ENCODE assay signal across 8 mouse cellular contexts in the genomic region with DNA sequence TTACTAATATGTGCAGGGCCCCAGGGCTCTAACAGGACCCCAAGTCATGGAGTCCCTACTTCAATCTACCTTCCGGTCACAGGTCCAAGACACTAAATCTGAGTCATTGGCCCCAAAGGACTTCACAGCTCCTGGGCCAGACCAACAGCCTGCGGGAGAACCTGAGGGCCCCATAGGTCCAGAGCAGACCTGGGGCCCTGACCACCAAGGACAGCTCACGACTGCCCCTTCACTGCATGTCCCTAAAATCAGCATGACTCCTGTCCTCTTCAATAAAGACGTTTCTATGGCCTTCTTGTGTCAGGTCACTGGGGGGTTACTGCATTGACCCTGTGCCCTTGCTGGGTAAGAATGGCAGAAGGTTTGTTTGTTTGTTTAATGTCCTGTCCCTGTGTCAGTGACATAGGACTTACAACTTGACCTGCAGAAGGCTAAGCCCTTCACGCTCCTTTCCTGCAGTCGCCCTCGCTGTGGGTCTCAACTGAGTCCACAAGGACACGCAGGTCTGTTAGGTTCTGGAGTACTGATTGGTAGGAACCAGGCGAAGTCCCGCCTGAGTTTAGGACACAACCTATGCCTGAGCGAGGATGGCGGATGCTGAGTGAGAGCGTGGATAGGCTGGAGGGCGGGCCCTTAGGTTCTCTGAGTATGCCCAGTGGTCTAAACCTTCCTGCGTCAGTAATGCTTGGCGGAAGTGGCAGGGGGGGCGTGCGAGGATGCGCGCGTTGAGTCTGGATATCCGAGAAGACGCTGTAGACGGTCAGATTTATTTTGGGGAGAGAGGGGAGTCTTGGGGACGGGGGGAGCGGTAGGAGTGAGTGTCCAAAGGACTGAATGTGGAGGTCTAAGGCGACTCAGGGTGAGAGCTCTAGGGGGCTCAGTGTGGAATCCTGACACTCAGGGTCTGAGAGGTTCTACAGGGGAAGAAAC. TPM values are rescaled to one million over a fixed set of nuclear protein-coding genes. Genes with fewer than 3 reads are reported as not detected.
DNase-seq lines count a peak whose midpoint lies in the region; ATAC-seq and TF ChIP-seq lines count a peak whose summit lies in the region.

Gene Alkbh6, plus strand, starts transcription at position 642 of the 930 bp plus-strand sequence.

- H3K9me3 ChIP-seq in erythroblast, embryonic 14.5 days (ENCODE audit: control insufficient read depth, low read length): no peaks in the 10 kb centered on the region
- H3K9me3 ChIP-seq in heart, embryonic 11.5 days (replicated peaks; ENCODE audit: control insufficient read depth, low read length): no peaks in the 10 kb centered on the region
- H3K9me3 ChIP-seq in kidney, embryonic 16.5 days (ENCODE audit: low read length): no peaks in the 10 kb centered on the region

- TF ChIP-seq POLR2A in brain, embryonic 14.5 days (IDR thresholded peaks at IDR 0.05; ENCODE audit: borderline replicate concordance, extremely low read depth, insufficient read depth, insufficient read length, poor library complexity, severe bottlenecking): 0 out of 2 replicates have a peak, but pooled peaks have one; percentile 12
- TF ChIP-seq POLR2A in liver, adult 2 months (IDR thresholded peaks at IDR 0.05; ENCODE audit: extremely low read depth, insufficient read depth, low read length): peak; percentile 76; the same call in 1 of the 2 replicates
- peak; percentile 95 for TF ChIP-seq POLR2A in myocyte (IDR thresholded peaks at IDR 0.05; ENCODE audit: insufficient read length, low read depth)

- H3K27me3 ChIP-seq in C2C12 (ENCODE audit: control insufficient read depth, insufficient read depth, insufficient read length): no peaks in the 10 kb centered on the region
- H3K27me3 ChIP-seq in erythroblast, embryonic 14.5 days (ENCODE audit: control insufficient read depth): no peaks in the 10 kb centered on the region
- no peaks in the 10 kb centered on the region for H3K27me3 ChIP-seq in heart, embryonic 11.5 days (ENCODE audit: control insufficient read depth, insufficient read depth, low read length)
- H3K27me3 ChIP-seq in kidney, embryonic 16.5 days (ENCODE audit: insufficient read depth, low read length): no peaks in the 10 kb centered on the region
- no peaks in the 10 kb centered on the region for H3K27me3 ChIP-seq in liver, adult 2 months (ENCODE audit: control insufficient read depth, insufficient read depth, low read length)
- H3K27me3 ChIP-seq in myocyte (ENCODE audit: control insufficient read depth, insufficient read depth, insufficient read length): no peaks in the 10 kb centered on the region
- H3K27me3 ChIP-seq in splenic B cell, adult 2 months (ENCODE audit: control insufficient read depth, insufficient read depth, low read length, poor library complexity, severe bottlenecking): no peaks in the 10 kb centered on the region

- H3K36me3 ChIP-seq in C2C12 (ENCODE audit: control insufficient read depth, insufficient read depth) (no peaks in the 10 kb centered on the region), myocyte (ENCODE audit: control insufficient read depth, insufficient read depth) (no peaks in the 10 kb centered on the region)
- H3K36me3 ChIP-seq in erythroblast, embryonic 14.5 days (ENCODE audit: control insufficient read depth): peaks cover 9% of the 10 kb centered on the region; the same call in 1 of the 2 replicates
- H3K36me3 ChIP-seq in heart, embryonic 11.5 days (ENCODE audit: control insufficient read depth, insufficient read depth, low read length): peaks cover 8% of the 10 kb centered on the region
- H3K36me3 ChIP-seq in kidney, embryonic 16.5 days (ENCODE audit: insufficient read depth, low read length): peaks cover 17% of the 10 kb centered on the region
- no peaks in the 10 kb centered on the region for H3K36me3 ChIP-seq in liver, adult 2 months (ENCODE audit: control insufficient read depth, insufficient read depth, low read length)
- H3K36me3 ChIP-seq in splenic B cell, adult 2 months (ENCODE audit: control insufficient read depth, insufficient read depth, low read length, poor library complexity, severe bottlenecking): no peaks in the 10 kb centered on the region

- H3K9ac ChIP-seq in heart, embryonic 11.5 days (ENCODE audit: low read depth, low read length): peak within 1 kb of the TSS; percentile 65
- H3K9ac ChIP-seq in kidney, embryonic 16.5 days (replicated peaks; ENCODE audit: low read length): peak within 1 kb of the TSS; percentile 71
- H3K9ac ChIP-seq in liver, adult 2 months (ENCODE audit: low read depth, low read length): peak within 1 kb of the TSS; percentile 68

- ATAC-seq in heart, embryonic 11.5 days (replicated peaks; ENCODE audit: insufficient number of reproducible peaks, low FRiP score, low TSS enrichment): peak; percentile 98
- ATAC-seq in kidney, embryonic 16.5 days (ENCODE audit: low FRiP score, low TSS enrichment): peak; percentile 100

- H3K4me2 ChIP-seq in heart, embryonic 11.5 days: peak within 1 kb of the TSS; percentile 86
- peak within 1 kb of the TSS; percentile 94 for H3K4me2 ChIP-seq in kidney, embryonic 16.5 days (replicated peaks; ENCODE audit: low read depth, low read length)
- H3K4me2 ChIP-seq in myocyte (ENCODE audit: low read depth): peak within 1 kb of the TSS; percentile 96

- peaks cover 23% of the 10 kb centered on the region for H3K4me1 ChIP-seq in erythroblast, embryonic 14.5 days (ENCODE audit: control insufficient read depth)
- H3K4me1 ChIP-seq in heart, embryonic 11.5 days (ENCODE audit: control insufficient read depth, insufficient read depth, low read length): peaks cover 8% of the 10 kb centered on the region
- peaks cover 18% of the 10 kb centered on the region for H3K4me1 ChIP-seq in kidney, embryonic 16.5 days (ENCODE audit: insufficient read depth, low read length)
- peaks cover 13% of the 10 kb centered on the region for H3K4me1 ChIP-seq in liver, adult 2 months (ENCODE audit: control insufficient read depth, insufficient read depth, low read length)

- no peaks in the 10 kb centered on the region for H3K79me3 ChIP-seq in C2C12 (ENCODE audit: low read depth)

- H3K79me2 ChIP-seq in C2C12 (ENCODE audit: control insufficient read depth, insufficient read depth) (peaks cover 5% of the 10 kb centered on the region), myocyte (ENCODE audit: control insufficient read depth, insufficient read depth) (no peaks in the 10 kb centered on the region)
- peaks cover 4% of the 10 kb centered on the region; the same call in 1 of the 2 replicates for H3K79me2 ChIP-seq in liver, adult 2 months (ENCODE audit: control insufficient read depth, insufficient read depth, low read length)

- H3K4me3 ChIP-seq in C2C12 (ENCODE audit: insufficient read depth, poor library complexity, severe bottlenecking): peak within 1 kb of the TSS; percentile 60
- H3K4me3 ChIP-seq in erythroblast, embryonic 14.5 days (replicated peaks): peak within 1 kb of the TSS; percentile 67
- H3K4me3 ChIP-seq in heart, embryonic 11.5 days (ENCODE audit: low read depth, low read length): peak within 1 kb of the TSS; percentile 62
- H3K4me3 ChIP-seq in kidney, embryonic 16.5 days (ENCODE audit: low read length): peak within 1 kb of the TSS; percentile 80
- peak within 1 kb of the TSS; percentile 48 for H3K4me3 ChIP-seq in liver, adult 2 months (ENCODE audit: insufficient read depth, low read depth, low read length)
- H3K4me3 ChIP-seq in myocyte: peak within 1 kb of the TSS; percentile 59

- TF ChIP-seq CTCF in C2C12 (IDR thresholded peaks at IDR 0.05; ENCODE audit: control insufficient read depth, insufficient read depth, insufficient read length): no peak
- TF ChIP-seq CTCF in brain, embryonic 14.5 days (IDR thresholded peaks at IDR 0.05; ENCODE audit: borderline replicate concordance, extremely low read depth, insufficient read depth, insufficient read length): no peak
- no peak for TF ChIP-seq CTCF in liver, adult 2 months (IDR thresholded peaks at IDR 0.05; ENCODE audit: low read depth, low read length)

- H3ac ChIP-seq in C2C12 (ENCODE audit: control insufficient read depth, insufficient read length, low read depth) (peak within 1 kb of the TSS; percentile 66), myocyte (ENCODE audit: control insufficient read depth, insufficient read length) (no peak within 1 kb of the TSS)

- H3K27ac ChIP-seq in heart, embryonic 11.5 days (ENCODE audit: low read depth, low read length): peak within 1 kb of the TSS; percentile 66
- H3K27ac ChIP-seq in kidney, embryonic 16.5 days (ENCODE audit: low read length): peak within 1 kb of the TSS; percentile 81
- peak within 1 kb of the TSS; percentile 46 for H3K27ac ChIP-seq in liver, adult 2 months (replicated peaks; ENCODE audit: insufficient read depth, low read depth, low read length)

- peak; percentile 99 for DNase-seq in brain, embryonic 14.5 days (ENCODE audit: low read depth)
- peak; percentile 86 for DNase-seq in liver, adult 2 months (ENCODE audit: extremely low read depth, low read depth, low spot score)
- DNase-seq in splenic B cell, adult 2 months (ENCODE audit: low read depth, low spot score): peak; percentile 96

- 4% methylated on average over 27 of the region's 27 CpGs for WGBS in heart, embryonic 11.5 days (ENCODE audit: insufficient replicate concordance)
- WGBS in kidney, embryonic 16.5 days: 3% methylated on average over 27 of the region's 27 CpGs
- WGBS in liver, adult 2 months: 7% methylated on average over 27 of the region's 27 CpGs

TF ChIP-seq in C2C12, 6 proteins besides CTCF, POLR2A, EP300 and RAD21 (continues in another document):
- no peak for TF ChIP-seq FOSL1 (IDR thresholded peaks at IDR 0.05; ENCODE audit: insufficient read depth, low read length, poor library complexity, severe bottlenecking)
- TF ChIP-seq USF1 (IDR thresholded peaks at IDR 0.05; ENCODE audit: low read depth): no peak
- TF ChIP-seq CEBPB (IDR thresholded peaks at IDR 0.05; ENCODE audit: low read depth): no peak
- TF ChIP-seq MYOD1 (IDR thresholded peaks at IDR 0.05; ENCODE audit: control insufficient read depth, insufficient read length, low read depth): no peak
- TF ChIP-seq MAX (IDR thresholded peaks at IDR 0.05): no peak

TF ChIP-seq in myocyte, 11 proteins besides CTCF, POLR2A, EP300 and RAD21:
- no peak for TF ChIP-seq MAX (IDR thresholded peaks at IDR 0.05; ENCODE audit: low read depth)
- peak; percentile 95 for TF ChIP-seq POLR2AphosphoS2 (IDR thresholded peaks at IDR 0.05; ENCODE audit: insufficient read length, low read depth)

RNA-seq across cellular contexts. Expression of gene Alkbh6, which starts in this region (rescaled TPM):
- polyA plus RNA-seq in C2C12 (2012; fragmentation: generic; extraction: Trizol) (28.7 TPM), myocyte (2012; fragmentation: generic; extraction: Trizol) (33.9 TPM)
- polyA plus RNA-seq in brain, embryonic 14.5 days (2012; rRNA removed): 131 and 198 TPM in 2 replicates
- polyA plus RNA-seq in erythroblast, embryonic 14.5 days (2012): 2.1 and 2.8 TPM in 2 replicates
- polyA plus RNA-seq in heart, embryonic 11.5 days (2014; fragmentation: Nextera tagmentation; extraction: Ambion mirVana): 65.5 and 66.1 TPM in 2 replicates
- 106 and 107 TPM in 2 replicates for polyA plus RNA-seq in kidney, embryonic 16.5 days (2015; fragmentation: Nextera tagmentation; extraction: Ambion mirVana)
- total RNA-seq in liver, adult 2 months (2014; rRNA removed): 15.0 and 16.8 TPM in 2 replicates
- polyA plus RNA-seq in liver, adult 2 months (2012; rRNA removed): 38.7 and 51.4 TPM in 2 replicates

Comparison
In these comparisons a context has a peak if more than half of its experiments do, and no peak if none do; other contexts are left out.
1. Peak in every context shown above with its lines: DNase-seq, ATAC-seq, H3K4me3 ChIP-seq and H3K27ac ChIP-seq.
2. POLR2A ChIP-seq: peak in every context shown above with its lines; median percentile 95 in myocyte; 76 in liver, adult 2 months; 12 in brain, embryonic 14.5 days.